Mouse (Mus musculus) bone marrow macrophage, adult 2 months (primary cell): ENCODE data around the gene Trip11.

ENCODE experiments used
- CTCF ChIP-seq: IDR thresholded peaks from 2 replicates; pipeline ENCODE4 v1.5.1; 2012; ENCODE audit warnings: low read depth, mild to moderate bottlenecking, low read length, moderate library complexity
- POLR2A ChIP-seq: IDR thresholded peaks from 2 replicates; pipeline ENCODE4 v1.6.1; 2012; ENCODE audit warnings: mild to moderate bottlenecking, low read depth, low read length, borderline replicate concordance

DNA sequence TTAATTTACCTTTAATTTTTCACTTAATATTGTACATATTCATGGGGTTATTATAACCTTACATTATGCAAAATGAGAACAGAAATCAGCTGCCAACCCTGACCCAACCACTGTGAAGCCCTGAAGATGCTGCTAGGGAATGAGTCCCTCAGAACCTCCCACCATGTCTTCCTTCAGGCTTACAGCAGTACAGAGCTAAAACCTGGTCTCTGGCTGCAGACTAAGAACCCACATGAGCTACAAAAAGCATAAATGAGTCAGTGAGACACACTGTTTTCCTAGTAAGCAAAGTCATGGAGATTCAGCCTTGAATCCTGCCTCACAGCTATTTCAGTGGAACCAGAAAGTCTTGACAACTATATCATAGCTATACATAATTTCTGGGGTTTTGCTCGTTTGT lies 15.4 kb upstream of the Trip11 start:
- TF ChIP-seq CTCF: no peak
- TF ChIP-seq POLR2A: no peak
